Mouse (Mus musculus) cerebellum, adult 2 months (tissue): Measurements from ENCODE around the gene Med16.

Experiments used
- CTCF ChIP-seq: fragments of 200-500 bp; IDR thresholded peaks from 2 replicates; pipeline ENCODE4 v1.5.1; 2011; ENCODE audit warnings: low read depth, mild to moderate bottlenecking, control low read depth, low read length, moderate library complexity, borderline replicate concordance; ENCODE audit not compliant: insufficient read depth
- POLR2A ChIP-seq: fragments of 200-500 bp; IDR thresholded peaks from 2 replicates; pipeline ENCODE4 v1.6.1; 2011; ENCODE audit warnings: low read length, control low read depth, borderline replicate concordance; ENCODE audit not compliant: insufficient read depth

- TF ChIP-seq CTCF (no peak), POLR2A (no peak)
Observed at GRCm38 (mm10) chr10:79956643-79957154, 48.0 kb upstream of the Med16 start.
